Mouse (Mus musculus) megakaryocyte, embryonic 14.5 days (primary cell): ENCODE data around the gene Cdc25a.

ENCODE experiments used
- FLI1 ChIP-seq: IDR thresholded peaks from 2 replicates; pipeline ENCODE4 v1.6.1; 2012; ENCODE audit warnings: low read length, inconsistent platforms, mixed read lengths
- GATA1 ChIP-seq: IDR thresholded peaks from 3 replicates; pipeline ENCODE4 v1.6.1; 2012; ENCODE audit warnings: mixed read lengths, low read length, inconsistent platforms, borderline replicate concordance

- TF ChIP-seq GATA1 (no peak), FLI1 (no peak)
Observed at GRCm38 (mm10) chr9:109902740-109903139, 27.4 kb downstream of the Cdc25a start.
